8 mouse cellular contexts compared by ENCODE assay signal in genomic region chr1:39614462-39615279, GRCm38 (mm10). TPM values are rescaled to one million over a fixed set of nuclear protein-coding genes. Genes with fewer than 3 reads are reported as not detected.
DNase-seq lines count a peak whose midpoint lies in the region; ATAC-seq and TF ChIP-seq lines count a peak whose summit lies in the region.

No protein-coding gene starts in this region.

- 14% methylated on average over 11 of the region's 11 CpGs for WGBS in heart, embryonic 14.5 days
- WGBS in limb, embryonic 11.5 days = 25% methylated on average over 11 of the region's 11 CpGs
- 29% methylated on average over 11 of the region's 11 CpGs for WGBS in midbrain, embryonic 15.5 days

- peak; percentile 67 for TF ChIP-seq CTCF in cortical plate, adult 2 months (IDR thresholded peaks at IDR 0.05; ENCODE audit: extremely low read depth, insufficient read depth, low read length)

- TF ChIP-seq POLR2A in cortical plate, adult 2 months (IDR thresholded peaks at IDR 0.05; ENCODE audit: extremely low read depth, insufficient read depth, low read length) = no peak

- no peak overlapping the region for H3K27ac ChIP-seq in cortical plate, adult 2 months (ENCODE audit: insufficient read depth, low read length)
- no peak overlapping the region for H3K27ac ChIP-seq in heart, embryonic 14.5 days (replicated peaks in 1 of 2; ENCODE audit: control insufficient read depth in 1 of 2, insufficient read depth in 1 of 2, low read depth in 2 of 2, low read length in 2 of 2)
- H3K27ac ChIP-seq in limb, embryonic 11.5 days (replicated peaks; ENCODE audit: low read depth, low read length) = peak overlapping the region; percentile 14; the same call in 1 of the 2 replicates
- H3K27ac ChIP-seq in midbrain, embryonic 15.5 days = no peak overlapping the region

- no peaks in the 10 kb centered on the region for H3K4me1 ChIP-seq in cortical plate, adult 2 months (ENCODE audit: control insufficient read depth, insufficient read depth, low read length)
- 0 out of 4 replicates have a peak, but pooled peaks cover 2 to 3% of the 10 kb centered on the region in 2 experiments for H3K4me1 ChIP-seq in heart, embryonic 14.5 days (ENCODE audit: control insufficient read depth in 2 of 2, insufficient read depth in 2 of 2, low read length in 2 of 2)
- H3K4me1 ChIP-seq in limb, embryonic 11.5 days (ENCODE audit: control insufficient read depth, insufficient read depth, low read length) = peaks cover 11% of the 10 kb centered on the region
- no peaks in the 10 kb centered on the region for H3K4me1 ChIP-seq in midbrain, embryonic 15.5 days

- H3K9ac ChIP-seq in heart, embryonic 14.5 days (ENCODE audit: low read length) = no peak overlapping the region
- no peak overlapping the region for H3K9ac ChIP-seq in limb, embryonic 11.5 days (ENCODE audit: low read length)
- no peak overlapping the region for H3K9ac ChIP-seq in midbrain, embryonic 15.5 days

- H3K9me3 ChIP-seq in heart, embryonic 14.5 days (ENCODE audit: control insufficient read depth, low read length) = no peaks in the 10 kb centered on the region
- no peaks in the 10 kb centered on the region for H3K9me3 ChIP-seq in limb, embryonic 11.5 days (ENCODE audit: control insufficient read depth, low read length)
- no peaks in the 10 kb centered on the region for H3K9me3 ChIP-seq in midbrain, embryonic 15.5 days

- no peak for ATAC-seq in heart, embryonic 14.5 days (ENCODE audit: insufficient number of reproducible peaks, insufficient read depth, low FRiP score, low read depth)
- 0 out of 2 replicates have a peak, but pooled peaks have one; percentile 19 for ATAC-seq in limb, embryonic 11.5 days (ENCODE audit: insufficient number of reproducible peaks, low FRiP score, low TSS enrichment, low read depth)
- peak; percentile 62 for ATAC-seq in midbrain, embryonic 15.5 days (replicated peaks)

- peak; percentile 39 for DNase-seq in gastrocnemius, adult 18-20 months (ENCODE audit: low spot score)
- no peak for DNase-seq in gastrocnemius, postnatal 25 days
- peak; percentile 85 for DNase-seq in NIH3T3 (ENCODE audit: low read depth)
- peak; percentile 84 for DNase-seq in limb, embryonic 11.5 days (ENCODE audit: low spot score)
- peak; percentile 83 for DNase-seq in testis, postnatal 10 days (ENCODE audit: low spot score)

- H3K27me3 ChIP-seq in heart, embryonic 14.5 days (ENCODE audit: control insufficient read depth, insufficient read depth, low read length) = no peaks in the 10 kb centered on the region
- no peaks in the 10 kb centered on the region for H3K27me3 ChIP-seq in limb, embryonic 11.5 days (ENCODE audit: control insufficient read depth, insufficient read depth, low read length)
- no peaks in the 10 kb centered on the region for H3K27me3 ChIP-seq in midbrain, embryonic 15.5 days (replicated peaks)

- peak overlapping the region; percentile 36 for H3K4me2 ChIP-seq in heart, embryonic 14.5 days (ENCODE audit: low read length)
- no peak overlapping the region for H3K4me2 ChIP-seq in limb, embryonic 11.5 days (ENCODE audit: low read depth, severe bottlenecking)
- no peak overlapping the region for H3K4me2 ChIP-seq in midbrain, embryonic 15.5 days

- H3K36me3 ChIP-seq in heart, embryonic 14.5 days (ENCODE audit: control insufficient read depth, insufficient read depth, low read length) = no peaks in the 10 kb centered on the region
- H3K36me3 ChIP-seq in limb, embryonic 11.5 days (ENCODE audit: control insufficient read depth, insufficient read depth, low read length) = no peaks in the 10 kb centered on the region
- H3K36me3 ChIP-seq in midbrain, embryonic 15.5 days (replicated peaks) = no peaks in the 10 kb centered on the region

- H3K4me3 ChIP-seq in cortical plate, adult 2 months (ENCODE audit: insufficient read depth, low read length) = no peak overlapping the region
- no peak overlapping the region for H3K4me3 ChIP-seq in heart, embryonic 14.5 days (ENCODE audit: control insufficient read depth in 1 of 2, insufficient read depth in 1 of 2, low read depth in 1 of 2, low read length in 2 of 2)
- H3K4me3 ChIP-seq in limb, embryonic 11.5 days (ENCODE audit: low read depth, low read length) = no peak overlapping the region
- H3K4me3 ChIP-seq in midbrain, embryonic 15.5 days = no peak overlapping the region

RNA-seq across cellular contexts. Expression of gene Creg2, which starts 36.6 kb away (rescaled TPM):
- total RNA-seq in gastrocnemius, adult 18-20 months (2021) = under 1 TPM in 1 of 2 experiments, not detected in 1; 0.02 TPM
- under 1 TPM in 1 of 2 experiments, not detected in 1; 0.05 TPM for total RNA-seq in gastrocnemius, postnatal 25 days (2021)
- 32.8 and 37.6 TPM in 2 replicates for polyA plus RNA-seq in cortical plate, adult 2 months (2012; rRNA removed)
- 0.03 and 0.05 TPM in 2 replicates for polyA plus RNA-seq in heart, embryonic 14.5 days (2014; fragmentation: Nextera tagmentation; extraction: Ambion mirVana)
- 0.10 TPM in 1 of 2 replicates, not detected in the other for polyA plus RNA-seq in limb, embryonic 11.5 days (2014; fragmentation: Nextera tagmentation; extraction: Ambion mirVana)
- 8.2 and 9.3 TPM in 2 replicates for polyA plus RNA-seq in midbrain, embryonic 15.5 days (2015; fragmentation: Nextera tagmentation; extraction: Ambion mirVana)

RNA-seq across cellular contexts. Expression of gene Rnf149, which starts 37.5 kb away (rescaled TPM):
- 1 to 10 TPM; 7.4 to 8.5 TPM for total RNA-seq in gastrocnemius, adult 18-20 months (2021)
- total RNA-seq in gastrocnemius, postnatal 25 days (2021) = 1 to 10 TPM; 6.2 to 6.3 TPM
- 22.4 and 23.0 TPM in 2 replicates for polyA plus RNA-seq in cortical plate, adult 2 months (2012; rRNA removed)
- 21.1 and 22.1 TPM in 2 replicates for polyA plus RNA-seq in heart, embryonic 14.5 days (2014; fragmentation: Nextera tagmentation; extraction: Ambion mirVana)
- 26.2 and 32.4 TPM in 2 replicates for polyA plus RNA-seq in limb, embryonic 11.5 days (2014; fragmentation: Nextera tagmentation; extraction: Ambion mirVana)
- polyA plus RNA-seq in midbrain, embryonic 15.5 days (2015; fragmentation: Nextera tagmentation; extraction: Ambion mirVana) = 22.4 and 25.6 TPM in 2 replicates
